Mouse (Mus musculus) cortical plate, adult 2 months (tissue): ENCODE data around the gene Slfn1.

Experiments
- CTCF ChIP-seq: fragments of 200-500 bp; IDR thresholded peaks from 2 replicates; pipeline ENCODE4 v1.5.1; 2011; ENCODE audit warnings: mild to moderate bottlenecking, control low read depth, low read length; ENCODE audit not compliant: insufficient read depth; ENCODE audit errors: extremely low read depth
- POLR2A ChIP-seq: fragments of 200-500 bp; IDR thresholded peaks from 2 replicates; pipeline ENCODE4 v1.6.1; 2011; ENCODE audit warnings: mild to moderate bottlenecking, low read length, control low read depth; ENCODE audit not compliant: insufficient read depth; ENCODE audit errors: extremely low read depth

GRCm38 (mm10) chr11:83082741-83083473, 33.7 kb upstream of the Slfn1 start:
- TF ChIP-seq POLR2A: no peak
- no peak for TF ChIP-seq CTCF
